Mouse (Mus musculus): ENCODE measurements around the gene Nova2. TPM values are rescaled to one million over a fixed set of nuclear protein-coding genes. Genes with fewer than 3 reads are reported as not detected.

Nova2 gene
- polyA plus RNA-seq, 1 experiment, result 0.06 TPM

- Histone ChIP-seq H3K36me3 (ENCODE audit: control insufficient read depth, insufficient read depth) (no peaks in the 10 kb centered on the region), H3ac (ENCODE audit: control insufficient read depth, insufficient read length) (no peak overlapping the region), H3K4me2 (ENCODE audit: low read depth) (no peak overlapping the region), H3K4me3 (no peak overlapping the region), H3K79me2 (ENCODE audit: control insufficient read depth, insufficient read depth) (peaks cover 5% of the 10 kb centered on the region), H3K27me3 (ENCODE audit: control insufficient read depth, insufficient read depth, insufficient read length) (no peaks in the 10 kb centered on the region)
- TF ChIP-seq MAX (IDR thresholded peaks at IDR 0.05; ENCODE audit: low read depth) (no peak), REST (IDR thresholded peaks at IDR 0.05; ENCODE audit: insufficient read depth, insufficient read length) (no peak), SRF (IDR thresholded peaks at IDR 0.05; ENCODE audit: control insufficient read depth, insufficient read length, low read depth) (no peak), TCF3 (IDR thresholded peaks at IDR 0.05; ENCODE audit: insufficient read length, low read depth) (no peak), POLR2A (IDR thresholded peaks at IDR 0.05; ENCODE audit: insufficient read length, low read depth) (no peak), USF1 (IDR thresholded peaks at IDR 0.05; ENCODE audit: low read depth) (no peak), E2F4 (IDR thresholded peaks at IDR 0.05; ENCODE audit: insufficient read depth) (no peak), MYOG (IDR thresholded peaks at IDR 0.05; ENCODE audit: control insufficient read depth in 1 of 3, insufficient read depth in 1 of 3, insufficient read length in 2 of 3, low read depth in 2 of 3) (no peak), POLR2AphosphoS2 (IDR thresholded peaks at IDR 0.05; ENCODE audit: insufficient read length, low read depth) (no peak), MYOD1 (IDR thresholded peaks at IDR 0.05; ENCODE audit: control insufficient read depth in 1 of 3, insufficient read length in 2 of 3, low read depth in 2 of 3) (no peak), CEBPB (IDR thresholded peaks at IDR 0.05; ENCODE audit: insufficient read depth, poor library complexity, severe bottlenecking) (no peak), TCF12 (IDR thresholded peaks at IDR 0.05; ENCODE audit: insufficient read depth, poor library complexity, severe bottlenecking) (no peak)
Observed at GRCm38 (mm10) chr7:18904971-18905370, 20.7 kb upstream of the Nova2 start.

DNA sequence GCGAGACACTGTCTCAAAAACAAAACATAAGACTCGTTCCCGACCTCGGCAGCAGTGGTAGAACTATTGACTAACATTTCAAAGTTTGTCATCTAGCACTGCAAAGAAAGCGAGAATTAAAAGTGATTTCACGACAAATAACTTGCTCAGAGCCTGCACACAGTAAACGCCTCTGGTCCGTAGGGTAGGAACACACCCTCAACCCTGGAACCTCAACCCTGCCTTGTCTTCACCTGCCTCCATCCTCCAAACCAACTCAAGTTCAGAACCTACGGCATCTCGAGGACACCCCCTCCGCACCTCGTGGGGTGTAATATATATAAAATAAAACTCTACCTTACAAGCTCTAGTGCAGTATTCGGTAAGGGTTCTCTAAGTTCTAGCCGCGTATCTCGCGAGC is 15.9 kb upstream of the Nova2 start:
- TF ChIP-seq MYOG (IDR thresholded peaks at IDR 0.05; ENCODE audit: control insufficient read depth in 1 of 3, insufficient read depth in 1 of 3, insufficient read length in 2 of 3, low read depth in 2 of 3) (no peak), E2F4 (IDR thresholded peaks at IDR 0.05; ENCODE audit: insufficient read depth) (no peak), MAX (IDR thresholded peaks at IDR 0.05; ENCODE audit: low read depth) (no peak), TCF12 (IDR thresholded peaks at IDR 0.05; ENCODE audit: insufficient read depth, poor library complexity, severe bottlenecking) (no peak), USF1 (IDR thresholded peaks at IDR 0.05; ENCODE audit: low read depth) (no peak)
- peak overlapping the region; percentile 46 for H3K4me3 ChIP-seq
- no peaks in the 10 kb centered on the region for H3K36me3 ChIP-seq (ENCODE audit: control insufficient read depth, insufficient read depth)
- peak overlapping the region; percentile 78 for H3K4me2 ChIP-seq (ENCODE audit: low read depth)
- peaks cover 5% of the 10 kb centered on the region for H3K79me2 ChIP-seq (ENCODE audit: control insufficient read depth, insufficient read depth)
- no peaks in the 10 kb centered on the region for H3K27me3 ChIP-seq (ENCODE audit: control insufficient read depth, insufficient read depth, insufficient read length)
- H3ac ChIP-seq (ENCODE audit: control insufficient read depth, insufficient read length), result peak overlapping the region; percentile 60

DNA sequence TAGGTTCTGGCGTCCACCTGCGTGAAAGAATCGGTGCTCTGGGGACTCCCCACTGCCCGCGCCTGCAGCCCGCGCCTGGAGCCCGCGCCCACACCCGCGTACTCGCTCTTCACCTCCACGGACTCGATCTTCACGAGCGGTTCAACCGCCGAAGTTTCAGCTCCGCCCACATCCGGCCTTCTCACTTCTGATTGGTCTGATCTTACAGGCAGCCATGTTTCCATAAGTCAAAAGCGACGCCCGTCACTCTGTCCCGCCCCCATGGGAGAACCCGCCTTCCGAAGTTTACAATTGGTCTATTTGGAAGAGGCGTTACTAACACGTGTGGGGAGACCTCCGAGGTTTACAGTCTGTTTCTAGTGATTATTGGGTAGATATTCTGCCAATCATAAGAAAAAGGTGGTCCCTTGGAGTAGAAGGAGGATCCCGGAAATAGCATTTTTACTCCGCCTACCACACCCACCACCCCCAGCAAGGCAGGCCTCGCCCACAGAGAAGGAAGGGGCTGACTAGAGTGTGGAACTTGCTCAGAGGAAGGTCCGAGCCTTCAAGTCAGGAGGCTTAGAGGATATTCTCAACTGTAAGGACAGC is 15.4 kb upstream of the Nova2 start, which contains the start of gene Ccdc61:
TSS of gene Ccdc61 (minus strand) at position 175 of the 591 bp plus-strand sequence.
- peak within 1 kb of the TSS; percentile 46 for H3K4me3 ChIP-seq
- H3K4me2 ChIP-seq (ENCODE audit: low read depth), result peak within 1 kb of the TSS; percentile 79
- no peaks in the 10 kb centered on the region for H3K36me3 ChIP-seq (ENCODE audit: control insufficient read depth, insufficient read depth)
- no peak for TF ChIP-seq CEBPB (IDR thresholded peaks at IDR 0.05; ENCODE audit: insufficient read depth, poor library complexity, severe bottlenecking)
- no peak for TF ChIP-seq TCF3 (IDR thresholded peaks at IDR 0.05; ENCODE audit: insufficient read length, low read depth)
- TF ChIP-seq SRF (IDR thresholded peaks at IDR 0.05; ENCODE audit: control insufficient read depth, insufficient read length, low read depth), result no peak
- peak; percentile 53 for TF ChIP-seq POLR2AphosphoS2 (IDR thresholded peaks at IDR 0.05; ENCODE audit: insufficient read length, low read depth)
- TF ChIP-seq MYOD1 (IDR thresholded peaks at IDR 0.05; ENCODE audit: control insufficient read depth in 1 of 3, insufficient read length in 2 of 3, low read depth in 2 of 3), result no peak
- TF ChIP-seq MYOG (IDR thresholded peaks at IDR 0.05; ENCODE audit: control insufficient read depth in 1 of 3, insufficient read depth in 1 of 3, insufficient read length in 2 of 3, low read depth in 2 of 3), result no peak
- TF ChIP-seq MAX (IDR thresholded peaks at IDR 0.05; ENCODE audit: low read depth), result no peak
- no peak for TF ChIP-seq REST (IDR thresholded peaks at IDR 0.05; ENCODE audit: insufficient read depth, insufficient read length)
- TF ChIP-seq USF1 (IDR thresholded peaks at IDR 0.05; ENCODE audit: low read depth), result peak; percentile 76
- no peak for TF ChIP-seq E2F4 (IDR thresholded peaks at IDR 0.05; ENCODE audit: insufficient read depth)
- TF ChIP-seq POLR2A (IDR thresholded peaks at IDR 0.05; ENCODE audit: insufficient read length, low read depth), result peak; percentile 67
- H3ac ChIP-seq (ENCODE audit: control insufficient read depth, insufficient read length), result peak within 1 kb of the TSS; percentile 60
- H3K27me3 ChIP-seq (ENCODE audit: control insufficient read depth, insufficient read depth, insufficient read length), result no peaks in the 10 kb centered on the region
- H3K79me2 ChIP-seq (ENCODE audit: control insufficient read depth, insufficient read depth), result peaks cover 5% of the 10 kb centered on the region

DNA sequence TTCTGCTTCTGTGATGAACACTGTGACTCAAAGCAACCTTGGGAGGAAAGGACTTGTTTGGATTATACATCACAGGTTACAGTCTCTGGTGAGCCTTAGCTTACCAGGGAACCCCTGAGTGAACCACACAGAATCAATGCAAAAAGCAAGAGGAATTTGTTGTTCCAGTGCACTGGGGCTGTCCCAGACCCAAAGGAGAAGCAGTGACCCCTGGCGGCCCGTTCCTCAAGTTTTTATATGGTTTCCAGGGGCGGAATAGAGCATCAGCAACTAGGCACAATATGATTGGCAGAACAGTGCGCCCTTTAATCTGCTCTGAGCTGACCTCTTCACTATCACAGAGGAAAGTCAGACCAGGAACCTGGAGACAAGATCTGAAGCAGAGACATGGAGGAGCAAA is 9.4 kb upstream of the Nova2 start:
- no peaks in the 10 kb centered on the region for H3K79me2 ChIP-seq (ENCODE audit: control insufficient read depth, insufficient read depth)
- H3ac ChIP-seq (ENCODE audit: control insufficient read depth, insufficient read length), result no peak overlapping the region
- no peak overlapping the region for H3K4me3 ChIP-seq

GRCm38 (mm10) chr7:18917931-18918330 is 7.8 kb upstream of the Nova2 start:
- Histone ChIP-seq H3K27me3 (ENCODE audit: control insufficient read depth, insufficient read depth, insufficient read length) (no peaks in the 10 kb centered on the region), H3K36me3 (ENCODE audit: control insufficient read depth, insufficient read depth) (no peaks in the 10 kb centered on the region), H3K4me3 (no peak overlapping the region), H3K4me2 (ENCODE audit: low read depth) (peak overlapping the region; percentile 12), H3K79me2 (ENCODE audit: control insufficient read depth, insufficient read depth) (no peaks in the 10 kb centered on the region), H3ac (ENCODE audit: control insufficient read depth, insufficient read length) (no peak overlapping the region)
- no peak for TF ChIP-seq MAX (IDR thresholded peaks at IDR 0.05; ENCODE audit: low read depth)
- TF ChIP-seq SRF (IDR thresholded peaks at IDR 0.05; ENCODE audit: control insufficient read depth, insufficient read length, low read depth), result no peak
- TF ChIP-seq MYOD1 (IDR thresholded peaks at IDR 0.05; ENCODE audit: control insufficient read depth in 1 of 3, insufficient read length in 2 of 3, low read depth in 2 of 3), result no peak
- no peak for TF ChIP-seq TCF3 (IDR thresholded peaks at IDR 0.05; ENCODE audit: insufficient read length, low read depth)

More for the DNA sequence above, 9.4 kb upstream of the Nova2 start:
- TF ChIP-seq USF1 (IDR thresholded peaks at IDR 0.05; ENCODE audit: low read depth) (no peak), TCF12 (IDR thresholded peaks at IDR 0.05; ENCODE audit: insufficient read depth, poor library complexity, severe bottlenecking) (no peak), REST (IDR thresholded peaks at IDR 0.05; ENCODE audit: insufficient read depth, insufficient read length) (no peak), MYOD1 (IDR thresholded peaks at IDR 0.05; ENCODE audit: control insufficient read depth in 1 of 3, insufficient read length in 2 of 3, low read depth in 2 of 3) (no peak), TCF3 (IDR thresholded peaks at IDR 0.05; ENCODE audit: insufficient read length, low read depth) (no peak), MYOG (IDR thresholded peaks at IDR 0.05; ENCODE audit: control insufficient read depth in 1 of 3, insufficient read depth in 1 of 3, insufficient read length in 2 of 3, low read depth in 2 of 3) (no peak), MAX (IDR thresholded peaks at IDR 0.05; ENCODE audit: low read depth) (no peak)
- Histone ChIP-seq H3K4me2 (ENCODE audit: low read depth) (no peak overlapping the region), H3K27me3 (ENCODE audit: control insufficient read depth, insufficient read depth, insufficient read length) (no peaks in the 10 kb centered on the region), H3K36me3 (ENCODE audit: control insufficient read depth, insufficient read depth) (no peaks in the 10 kb centered on the region)
